Mouse (Mus musculus) E14TG2a.4 (cell line): ENCODE results near the gene Ugt1a10.
"Not testable (repeated sequence)": the region's sequence is repeated elsewhere in the genome, so short reads cannot be mapped to it uniquely, and the experiment has no call there.

ENCODE experiments used
- H3K27me3 ChIP-seq: 2 replicates; pipeline ENCODE4 v1.6.1; 2014; ENCODE audit warnings: low read length, control low read depth; ENCODE audit not compliant: insufficient read depth
- H3K36me3 ChIP-seq: 2 replicates; pipeline ENCODE4 v1.6.1; 2014; ENCODE audit warnings: low read length, control low read depth; ENCODE audit not compliant: insufficient read depth
- H3K4me1 ChIP-seq: replicated peaks from 2 replicates; pipeline ENCODE4 v1.6.1; 2014; ENCODE audit warnings: low read depth, low read length, control low read depth
- H3K4me3 ChIP-seq: replicated peaks from 2 replicates; pipeline ENCODE4 v1.5.1; 2014; ENCODE audit warnings: mild to moderate bottlenecking, low read length
- H3K9me3 ChIP-seq: 2 replicates; pipeline ENCODE4 v1.6.1; 2014; ENCODE audit warnings: low read length, control low read depth
- CTCF ChIP-seq: conservative IDR thresholded peaks from 2 replicates; pipeline ENCODE4 v1.5.1; 2014; ENCODE audit warnings: low read length
- NANOG ChIP-seq: IDR thresholded peaks from 2 replicates; pipeline ENCODE4 v1.6.1; 2014; ENCODE audit warnings: borderline replicate concordance, low read length, mixed read lengths
- POU5F1 ChIP-seq: IDR thresholded peaks from 2 replicates; pipeline ENCODE4 v1.6.1; 2014; ENCODE audit warnings: low read length, borderline replicate concordance

Ugt1a10 gene

DNA sequence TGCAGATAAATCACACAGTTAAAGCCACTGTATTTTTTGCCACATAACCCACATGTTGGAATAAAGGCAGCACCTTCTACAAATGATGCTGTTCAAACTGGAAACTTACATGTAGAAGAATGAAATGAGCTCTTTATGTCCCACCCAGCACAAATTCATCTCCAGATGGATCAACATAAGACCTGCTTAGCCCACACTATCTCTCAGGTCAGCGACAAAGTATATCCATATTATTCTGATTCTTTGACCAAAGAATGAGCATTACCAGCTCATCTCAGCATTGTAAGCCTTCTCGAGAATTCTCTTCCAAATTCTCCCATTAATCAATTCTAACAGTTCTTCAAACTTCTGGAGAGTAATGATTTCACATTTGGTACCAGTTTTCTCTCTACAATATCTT is 167.0 kb downstream of the Ugt1a10 start:
- no peaks in the 10 kb centered on the region for H3K27me3 ChIP-seq
- peaks cover 5% of the 10 kb centered on the region for H3K9me3 ChIP-seq
- no peak overlapping the region for H3K4me3 ChIP-seq
- TF ChIP-seq CTCF (no peak), POU5F1 (no peak), NANOG (no peak)
- H3K4me1 ChIP-seq: no peaks in the 10 kb centered on the region
- H3K36me3 ChIP-seq: no peaks in the 10 kb centered on the region

DNA sequence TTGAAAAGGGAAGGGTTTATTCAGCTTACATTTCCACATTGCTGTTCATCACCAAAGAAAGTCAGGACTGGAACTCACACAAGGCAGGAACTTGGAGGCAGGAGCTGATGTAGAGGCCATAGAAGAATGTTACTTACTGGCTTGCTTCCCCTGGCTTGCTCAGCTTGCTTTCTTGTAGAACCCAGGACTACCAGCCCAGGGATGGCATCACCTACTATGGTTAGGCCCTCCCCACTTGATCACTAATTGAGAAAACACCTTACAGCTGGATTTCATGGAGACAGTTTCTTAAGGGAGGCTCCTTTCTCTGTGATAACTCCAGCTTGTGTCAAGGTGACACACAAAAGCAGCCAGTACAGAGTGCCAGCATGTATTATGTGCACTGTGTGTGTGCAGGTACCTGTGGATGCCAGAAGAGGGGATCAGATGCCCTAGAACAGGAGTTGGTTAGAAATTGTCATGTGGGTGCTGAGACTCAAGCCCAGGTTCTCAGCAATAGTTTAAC is 167.9 kb downstream of the Ugt1a10 start:
- H3K27me3 ChIP-seq, H3K4me3 ChIP-seq, H3K9me3 ChIP-seq, H3K36me3 ChIP-seq, H3K4me1 ChIP-seq: not testable (repeated sequence)

DNA sequence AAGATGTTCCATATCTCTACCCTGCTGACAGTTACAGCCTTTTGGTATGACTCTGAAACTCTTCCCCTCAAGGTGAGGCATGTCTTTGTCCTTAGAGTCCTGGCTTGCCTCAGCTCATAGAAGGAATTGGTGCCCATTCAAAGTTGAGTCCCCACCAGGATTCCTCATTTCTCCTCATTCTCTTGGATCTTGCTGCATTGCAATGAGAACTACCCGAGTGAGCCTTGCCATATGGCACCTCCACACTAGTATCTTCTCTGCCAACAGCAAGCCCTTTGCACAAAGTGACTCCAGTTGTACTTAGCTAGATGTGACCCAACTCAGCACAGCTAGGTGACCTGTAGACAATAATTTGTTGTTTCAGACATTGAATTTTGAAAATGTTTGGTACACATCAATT is 168.4 kb downstream of the Ugt1a10 start:
- no peaks in the 10 kb centered on the region for H3K27me3 ChIP-seq
- H3K36me3 ChIP-seq: no peaks in the 10 kb centered on the region
- H3K4me1 ChIP-seq: no peaks in the 10 kb centered on the region
- no peak overlapping the region for H3K4me3 ChIP-seq
- no peaks in the 10 kb centered on the region for H3K9me3 ChIP-seq
- TF ChIP-seq CTCF (no peak), NANOG (no peak), POU5F1 (no peak)

DNA sequence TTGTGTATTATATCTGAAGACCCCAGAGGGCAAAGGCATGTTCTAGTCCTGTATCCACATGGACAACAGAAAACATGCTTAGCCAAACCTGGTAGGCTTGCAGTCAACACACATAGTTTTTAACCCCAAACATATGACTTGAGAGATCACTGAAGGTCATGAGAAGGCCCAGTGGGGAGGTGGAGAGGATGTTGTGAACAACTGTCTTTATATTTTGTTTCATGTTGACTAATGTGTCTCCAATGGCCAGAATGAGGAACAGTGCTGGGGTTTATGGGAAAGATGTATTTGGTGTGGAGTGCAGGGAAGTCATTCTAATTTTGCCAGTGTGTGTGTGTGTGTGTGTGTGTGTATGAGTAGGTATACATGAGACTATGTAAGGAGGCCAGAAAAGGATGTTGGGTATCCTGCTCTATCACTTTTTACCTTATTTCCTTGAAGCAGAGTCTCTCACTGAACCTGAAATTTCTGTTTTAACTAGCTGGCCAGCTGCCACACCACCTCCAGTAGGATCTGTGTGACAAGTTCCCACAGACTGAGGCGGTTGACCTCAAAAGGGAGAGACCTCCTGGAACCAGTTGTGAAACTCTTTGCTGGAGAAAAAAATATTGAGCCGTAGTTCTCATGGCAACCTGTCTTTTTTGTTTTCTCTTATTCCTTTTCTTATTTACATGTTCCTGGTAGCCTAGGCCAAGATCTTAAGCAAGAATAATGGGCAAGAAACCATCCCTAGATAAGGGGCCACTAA is 169.0 kb downstream of the Ugt1a10 start:
- Histone ChIP-seq H3K36me3 (no peaks in the 10 kb centered on the region), H3K4me3 (no peak overlapping the region), H3K9me3 (no peaks in the 10 kb centered on the region), H3K4me1 (no peaks in the 10 kb centered on the region), H3K27me3 (no peaks in the 10 kb centered on the region)
- no peak for TF ChIP-seq POU5F1
- no peak for TF ChIP-seq NANOG
- TF ChIP-seq CTCF: no peak

DNA sequence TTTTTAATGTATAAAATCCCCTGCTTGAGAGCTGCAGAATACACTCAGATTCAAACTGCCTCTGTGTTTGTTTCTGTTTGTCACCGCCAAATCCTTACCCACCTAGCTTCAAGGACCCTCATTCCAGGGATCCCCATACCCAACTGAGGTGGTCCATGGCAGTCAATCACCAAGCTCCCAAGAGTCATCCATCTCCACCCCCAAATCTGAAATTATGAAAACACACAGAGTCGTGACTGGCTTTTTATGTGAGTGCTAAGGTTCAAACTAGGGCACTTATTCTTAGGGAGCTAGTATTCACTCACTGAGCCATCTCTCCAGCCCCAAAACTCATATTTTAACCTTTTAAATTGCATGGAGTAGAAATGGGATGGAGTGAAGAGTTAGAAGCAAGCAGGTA is 170.1 kb downstream of the Ugt1a10 start:
- not testable (repeated sequence) for H3K4me1 ChIP-seq, H3K9me3 ChIP-seq, H3K4me3 ChIP-seq, H3K36me3 ChIP-seq, H3K27me3 ChIP-seq

DNA sequence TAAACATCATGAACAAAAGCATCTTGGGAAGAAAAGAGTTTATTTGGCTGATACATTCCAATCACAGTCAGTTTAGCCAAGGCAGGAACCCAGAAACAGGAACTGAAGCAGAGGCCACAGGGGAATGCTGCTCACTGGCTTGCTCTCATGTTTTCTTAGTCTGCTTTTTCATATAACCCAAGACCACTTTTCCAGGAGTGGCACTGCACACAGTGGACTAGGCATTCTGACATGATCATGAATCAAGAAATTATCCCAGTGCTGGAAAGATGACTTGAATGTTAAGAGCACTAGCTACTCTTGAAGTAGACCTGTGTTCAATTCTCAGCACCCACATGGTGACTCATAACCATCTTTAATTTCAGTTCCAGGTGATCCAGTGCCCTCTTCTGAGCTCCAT is 170.6 kb downstream of the Ugt1a10 start:
- Histone ChIP-seq H3K36me3 (no peaks in the 10 kb centered on the region), H3K4me3 (no peak overlapping the region), H3K9me3 (0 out of 2 replicates have a peak, but pooled peaks cover 6% of the 10 kb centered on the region), H3K4me1 (no peaks in the 10 kb centered on the region), H3K27me3 (0 out of 2 replicates have a peak, but pooled peaks cover 3% of the 10 kb centered on the region)
- TF ChIP-seq POU5F1 (no peak), CTCF (no peak), NANOG (no peak)

DNA sequence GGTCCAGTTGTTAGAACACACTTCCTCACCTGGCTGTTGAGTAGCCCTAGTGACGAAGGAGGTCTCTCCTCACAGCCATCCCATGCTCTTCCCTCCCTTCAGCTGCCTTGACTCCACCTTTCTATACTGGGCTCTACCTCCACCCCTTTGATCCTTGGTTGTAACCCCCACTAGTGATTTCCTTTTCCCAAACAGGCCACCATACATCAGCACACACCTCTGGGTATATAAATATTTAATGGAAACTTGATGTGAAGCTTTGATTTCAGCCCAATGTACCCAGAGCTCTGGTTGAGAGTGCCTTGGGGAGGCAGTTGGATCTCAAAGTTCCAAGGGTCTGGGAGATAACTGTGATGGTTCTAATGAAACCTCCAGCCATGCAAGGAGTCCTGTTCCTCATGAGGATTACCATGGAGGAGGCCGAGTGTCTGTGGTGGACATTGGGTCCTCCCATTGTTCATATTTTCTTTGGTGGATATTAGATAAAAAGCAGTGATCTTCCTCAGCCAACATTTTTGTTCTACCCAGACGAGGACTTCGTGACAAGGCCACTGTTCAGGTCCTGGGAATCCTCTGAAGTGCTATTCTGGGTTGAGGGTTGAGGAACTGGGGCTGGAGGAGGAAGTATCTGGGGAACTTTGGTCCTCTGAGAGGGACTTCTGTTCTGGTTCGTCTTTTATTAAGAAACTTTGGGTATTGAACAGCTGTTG is 171.6 kb downstream of the Ugt1a10 start, which contains the start of gene Mroh2a:
Gene Mroh2a, plus strand, starts transcription at position 317 of the 710 bp plus-strand sequence.
- Histone ChIP-seq H3K36me3 (no peaks in the 10 kb centered on the region), H3K4me1 (no peaks in the 10 kb centered on the region), H3K4me3 (no peak within 1 kb of the TSS), H3K27me3 (0 out of 2 replicates have a peak, but pooled peaks cover 7% of the 10 kb centered on the region), H3K9me3 (peaks cover 8% of the 10 kb centered on the region; the same call in 1 of the 2 replicates)
- no peak for TF ChIP-seq CTCF
- no peak for TF ChIP-seq POU5F1
- TF ChIP-seq NANOG: no peak

DNA sequence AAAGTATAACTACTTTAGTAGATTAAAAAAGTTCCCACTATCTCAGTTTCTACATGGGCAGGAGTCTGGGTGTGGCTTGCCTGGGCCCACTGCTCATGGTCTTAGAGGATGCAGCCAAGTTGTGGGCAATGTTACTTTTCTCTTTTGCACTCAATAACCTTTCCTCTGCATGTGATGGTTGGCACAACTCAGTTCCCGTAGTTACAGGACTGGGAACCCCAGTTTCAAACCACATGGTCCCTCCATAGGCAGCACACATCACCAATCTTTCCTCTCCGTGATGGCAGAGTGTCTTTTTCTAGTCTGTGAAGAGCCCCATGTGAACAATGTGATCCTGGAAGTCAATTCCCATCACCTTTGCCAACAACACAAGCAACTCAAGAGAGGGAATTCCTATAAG is 172.3 kb downstream of the Ugt1a10 start:
- Histone ChIP-seq H3K4me1 (no peaks in the 10 kb centered on the region), H3K27me3 (0 out of 2 replicates have a peak, but pooled peaks cover 10% of the 10 kb centered on the region), H3K9me3 (peaks cover 12% of the 10 kb centered on the region; the same call in 1 of the 2 replicates), H3K36me3 (no peaks in the 10 kb centered on the region), H3K4me3 (no peak overlapping the region)
- no peak for TF ChIP-seq CTCF

DNA sequence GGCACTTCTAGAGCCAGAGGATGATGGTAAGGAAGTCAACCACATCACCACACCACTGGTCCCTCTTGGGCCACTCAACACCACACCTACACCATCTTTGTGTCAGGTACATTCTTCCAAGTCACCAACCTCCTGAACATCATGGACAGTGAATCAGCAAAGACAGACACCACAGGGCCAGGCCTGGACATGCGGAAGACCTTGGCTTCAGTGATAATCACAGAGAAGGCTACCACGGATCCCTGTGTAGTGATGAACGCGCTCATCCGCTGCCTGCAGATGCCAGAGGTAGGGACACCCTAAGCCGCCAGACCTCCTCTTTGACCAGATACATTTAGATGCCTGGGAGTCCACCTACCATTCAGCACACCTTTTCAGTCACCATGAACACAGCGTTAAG is 172.9 kb downstream of the Ugt1a10 start:
- Histone ChIP-seq H3K36me3 (no peaks in the 10 kb centered on the region), H3K9me3 (peaks cover 16% of the 10 kb centered on the region; the same call in 1 of the 2 replicates), H3K4me3 (no peak overlapping the region), H3K27me3 (peaks cover 12% of the 10 kb centered on the region; the same call in 1 of the 2 replicates), H3K4me1 (no peaks in the 10 kb centered on the region)
- TF ChIP-seq POU5F1 (no peak), NANOG (no peak), CTCF (no peak)
